In genomic region chr11:94471740-94472584, GRCm38 (mm10) we compare ENCODE assay signal across 10 mouse cellular contexts. TPM values are rescaled to one million over a fixed set of nuclear protein-coding genes. Genes with fewer than 3 reads are reported as not detected.
DNase-seq lines count a peak whose midpoint lies in the region; ATAC-seq lines count a peak whose summit lies in the region.
"Had no signal": no experiment of that assay in that cellular context is flagged by ENCODE, and none has a peak within 500 bp of the region (broad histone marks: within the 10 kb centered on the region; RNA-seq: fewer than 3 reads in every experiment).

No protein-coding gene starts in this region.

- ATAC-seq in kidney, embryonic 14.5 days (ENCODE audit: low FRiP score, low TSS enrichment), result no peak
- ATAC-seq in midbrain, embryonic 14.5 days (ENCODE audit: low FRiP score, low TSS enrichment), result no peak
- ATAC-seq: Patski had no signal

- H3K4me3 ChIP-seq in kidney, embryonic 14.5 days (ENCODE audit: low read length), result peak overlapping the region; percentile 73
- H3K4me3 ChIP-seq in hindbrain, embryonic 10.5 days, result peak overlapping the region; percentile 91
- H3K4me3 ChIP-seq in midbrain, embryonic 14.5 days (replicated peaks; ENCODE audit: low read depth, low read length), result peak overlapping the region; percentile 78

- peak overlapping the region; percentile 75 for H3K9ac ChIP-seq in kidney, embryonic 14.5 days (ENCODE audit: low read depth, low read length)
- peak overlapping the region; percentile 96 for H3K9ac ChIP-seq in midbrain, embryonic 14.5 days (replicated peaks; ENCODE audit: low read length)

- no peak overlapping the region for H3K27ac ChIP-seq in kidney, embryonic 14.5 days (ENCODE audit: low read depth, low read length)
- H3K27ac ChIP-seq in hindbrain, embryonic 10.5 days, result peak overlapping the region; percentile 94
- peak overlapping the region; percentile 78 for H3K27ac ChIP-seq in midbrain, embryonic 14.5 days (replicated peaks; ENCODE audit: low read depth, low read length)

- no peaks in the 10 kb centered on the region for H3K36me3 ChIP-seq in kidney, embryonic 14.5 days (ENCODE audit: control insufficient read depth, insufficient read depth, low read length)
- no peaks in the 10 kb centered on the region for H3K36me3 ChIP-seq in hindbrain, embryonic 10.5 days
- H3K36me3 ChIP-seq in midbrain, embryonic 14.5 days (ENCODE audit: control insufficient read depth, insufficient read depth, low read length), result no peaks in the 10 kb centered on the region

- no peaks in the 10 kb centered on the region for H3K9me3 ChIP-seq in kidney, embryonic 14.5 days (ENCODE audit: control insufficient read depth, low read length)
- no peaks in the 10 kb centered on the region for H3K9me3 ChIP-seq in hindbrain, embryonic 10.5 days
- no peaks in the 10 kb centered on the region for H3K9me3 ChIP-seq in midbrain, embryonic 14.5 days (ENCODE audit: control insufficient read depth, low read length)

- no peak for DNase-seq in kidney, postnatal 25 days
- peak; percentile 40 for DNase-seq in embryo, embryonic 9.5 days (ENCODE audit: extremely low spot score)
- DNase-seq in hindbrain, embryonic 10.5 days (ENCODE audit: low spot score), result peak; percentile 39
- DNase-seq in midbrain, embryonic 14.5 days, result peak; percentile 68
- no peak for DNase-seq in thymus, postnatal 36 days
- DNase-seq in adrenal gland, postnatal 25 days, result no peak
- no peak for DNase-seq in T-cell, adult 2 months (ENCODE audit: low spot score)

- H3K4me2 ChIP-seq in kidney, embryonic 14.5 days (replicated peaks; ENCODE audit: low read depth, low read length), result peak overlapping the region; percentile 97
- peak overlapping the region; percentile 99 for H3K4me2 ChIP-seq in midbrain, embryonic 14.5 days (ENCODE audit: low read length)

- 4% methylated on average over 17 of the region's 17 CpGs for WGBS in kidney, embryonic 14.5 days
- WGBS in hindbrain, embryonic 10.5 days, result 2% methylated on average over 17 of the region's 17 CpGs
- 5% methylated on average over 17 of the region's 17 CpGs for WGBS in midbrain, embryonic 14.5 days

- peaks cover 67% of the 10 kb centered on the region for H3K4me1 ChIP-seq in kidney, embryonic 14.5 days (ENCODE audit: control insufficient read depth, insufficient read depth, low read length)
- H3K4me1 ChIP-seq in hindbrain, embryonic 10.5 days (replicated peaks), result peaks cover 95% of the 10 kb centered on the region
- peaks cover 61% of the 10 kb centered on the region for H3K4me1 ChIP-seq in midbrain, embryonic 14.5 days (ENCODE audit: control insufficient read depth, insufficient read depth, low read length)

- peaks cover 26% of the 10 kb centered on the region for H3K27me3 ChIP-seq in kidney, embryonic 14.5 days (ENCODE audit: control insufficient read depth, insufficient read depth, low read length)
- peaks cover 75% of the 10 kb centered on the region for H3K27me3 ChIP-seq in hindbrain, embryonic 10.5 days (ENCODE audit: insufficient read depth, poor library complexity, severe bottlenecking)
- peaks cover 16% of the 10 kb centered on the region; the same call in 1 of the 2 replicates for H3K27me3 ChIP-seq in midbrain, embryonic 14.5 days (ENCODE audit: control insufficient read depth, insufficient read depth, low read length)
- H3K27me3 ChIP-seq: Patski had no signal

RNA-seq across cellular contexts. Expression of gene Cacna1g, which starts 2.0 kb away (rescaled TPM):
- 8.7 and 14.1 TPM in 2 replicates for polyA plus RNA-seq in kidney, embryonic 14.5 days (2014; fragmentation: Nextera tagmentation; extraction: Ambion mirVana)
- polyA plus RNA-seq in hindbrain, embryonic 10.5 days (2016; fragmentation: Nextera tagmentation; extraction: Ambion mirVana), result 5.3 and 7.7 TPM in 2 replicates
- polyA plus RNA-seq in midbrain, embryonic 14.5 days (2014; fragmentation: Nextera tagmentation; extraction: Ambion mirVana), result 20.1 and 22.7 TPM in 2 replicates
- 0.24 and 1.0 TPM in 2 replicates for total RNA-seq in adrenal gland, postnatal 25 days (2021)
- total RNA-seq: common myeloid progenitor, adult 5-6 weeks had no signal

RNA-seq across cellular contexts. Expression of gene Spata20, which starts 14.0 kb away (rescaled TPM):
- 0.07 and 0.23 TPM in 2 replicates for polyA plus RNA-seq in kidney, embryonic 14.5 days (2014; fragmentation: Nextera tagmentation; extraction: Ambion mirVana)
- 0.05 TPM in 1 of 2 replicates, not detected in the other for polyA plus RNA-seq in hindbrain, embryonic 10.5 days (2016; fragmentation: Nextera tagmentation; extraction: Ambion mirVana)
- polyA plus RNA-seq in midbrain, embryonic 14.5 days (2014; fragmentation: Nextera tagmentation; extraction: Ambion mirVana), result 0.42 and 0.54 TPM in 2 replicates
- total RNA-seq in adrenal gland, postnatal 25 days (2021), result not detected in 2 replicates
- total RNA-seq: common myeloid progenitor, adult 5-6 weeks had no signal

RNA-seq across cellular contexts. Expression of gene Epn3, which starts 27.8 kb away (rescaled TPM):
- 13.4 and 16.4 TPM in 2 replicates for polyA plus RNA-seq in kidney, embryonic 14.5 days (2014; fragmentation: Nextera tagmentation; extraction: Ambion mirVana)
- polyA plus RNA-seq in hindbrain, embryonic 10.5 days (2016; fragmentation: Nextera tagmentation; extraction: Ambion mirVana), result 1.7 and 1.9 TPM in 2 replicates
- polyA plus RNA-seq in midbrain, embryonic 14.5 days (2014; fragmentation: Nextera tagmentation; extraction: Ambion mirVana), result 0.23 and 0.43 TPM in 2 replicates
- total RNA-seq in adrenal gland, postnatal 25 days (2021), result 14.6 and 18.7 TPM in 2 replicates
- total RNA-seq: common myeloid progenitor, adult 5-6 weeks had no signal

RNA-seq across cellular contexts. Expression of gene Mycbpap, which starts 49.6 kb away (rescaled TPM):
- polyA plus RNA-seq in kidney, embryonic 14.5 days (2014; fragmentation: Nextera tagmentation; extraction: Ambion mirVana), result 1.6 and 2.6 TPM in 2 replicates
- polyA plus RNA-seq in hindbrain, embryonic 10.5 days (2016; fragmentation: Nextera tagmentation; extraction: Ambion mirVana), result 3.9 and 4.6 TPM in 2 replicates
- polyA plus RNA-seq in midbrain, embryonic 14.5 days (2014; fragmentation: Nextera tagmentation; extraction: Ambion mirVana), result 2.1 and 3.3 TPM in 2 replicates
- 5.9 and 8.5 TPM in 2 replicates for total RNA-seq in adrenal gland, postnatal 25 days (2021)

Comparison
In these comparisons a context has a peak if more than half of its experiments do, and no peak if none do; other contexts are left out.
1. DNase-seq: peak in embryo, embryonic 9.5 days (single experiment), hindbrain, embryonic 10.5 days (single experiment) and midbrain, embryonic 14.5 days (single experiment); none in kidney, postnatal 25 days (0 of 2), thymus, postnatal 36 days (0 of 2), adrenal gland, postnatal 25 days (single experiment) and T-cell, adult 2 months (single experiment).
2. Peak in every context shown above with its lines, with median percentiles within 50 percentile points of each other: H3K4me3 ChIP-seq.